Mouse (Mus musculus) c-Kit-negative CD71-positive TER-119-positive erythroid progenitor cells, embryonic 14.5 days (primary cell): Measurements from ENCODE around the gene Srarp.

Source experiments
- DNase-seq: peaks from one replicate; pipeline ENCODE4 v3.0.0-alpha.2; 2013; ENCODE audit warnings: low read depth, low spot score

The Srarp gene

GRCm38 (mm10) chr4:141458236-141458635 is 22.3 kb upstream of the Srarp start:
- no peak for DNase-seq

DNA sequence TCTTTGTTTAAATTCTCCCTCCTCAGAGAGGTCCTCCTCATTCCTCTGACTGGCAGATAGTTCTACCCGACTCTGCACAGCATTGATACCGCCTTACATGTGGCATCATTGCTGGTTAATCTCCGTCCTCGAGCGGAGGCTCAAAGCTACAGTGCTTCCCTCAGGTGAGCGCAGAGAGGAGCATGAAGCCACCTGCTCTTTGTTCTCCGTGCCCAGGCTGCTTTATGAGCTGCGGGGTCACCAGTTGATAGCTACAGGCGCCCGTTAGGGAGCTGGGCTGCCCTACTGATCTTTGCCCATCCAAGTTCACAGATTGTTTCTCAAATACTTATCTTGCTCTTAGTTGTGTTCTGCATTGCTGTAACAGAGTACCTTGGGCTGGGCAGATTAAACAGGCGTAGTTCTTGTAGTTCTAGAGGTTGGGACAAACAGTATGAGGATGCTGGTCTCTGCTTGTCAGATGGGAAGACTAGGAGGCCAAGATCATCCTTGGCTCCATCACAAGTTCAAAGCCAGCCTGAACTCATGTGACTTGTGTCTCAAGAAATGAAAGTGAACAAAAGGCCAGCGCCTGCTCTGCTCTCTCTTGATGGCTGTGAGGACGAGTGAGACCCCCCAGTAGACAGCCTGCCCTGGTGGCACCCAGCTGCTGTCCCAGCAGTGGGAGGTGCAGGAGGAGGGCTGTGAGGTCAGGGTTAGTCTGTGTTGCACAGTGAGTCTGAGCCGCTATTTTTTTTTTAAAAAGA is 20.5 kb upstream of the Srarp start:
- no peak for DNase-seq

DNA sequence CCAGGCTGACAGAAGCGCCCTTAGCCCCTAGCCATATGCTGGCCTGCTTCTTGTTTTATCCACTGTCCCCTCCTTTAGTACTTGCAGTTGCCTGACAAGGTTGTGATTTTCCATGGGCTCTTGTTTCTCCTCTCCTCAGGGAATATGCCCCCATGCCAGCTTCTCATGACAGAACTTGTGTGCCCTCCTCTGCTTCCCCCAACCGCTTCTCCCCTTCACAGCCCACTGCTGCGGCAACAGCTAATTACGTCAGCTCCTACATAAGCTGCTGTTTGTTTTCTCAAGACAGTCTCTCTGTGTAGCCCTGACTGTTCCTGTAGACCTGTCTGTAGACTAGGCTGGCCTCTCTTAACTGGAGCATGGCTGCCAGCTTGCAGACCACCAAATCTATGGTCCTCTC is 19.6 kb upstream of the Srarp start:
- no peak for DNase-seq

GRCm38 (mm10) chr4:141454581-141455350 is 18.9 kb upstream of the Srarp start:
- DNase-seq = no peak

GRCm38 (mm10) chr4:141451916-141452450 is 16.1 kb upstream of the Srarp start:
- no peak for DNase-seq

GRCm38 (mm10) chr4:141451251-141451650 is 15.3 kb upstream of the Srarp start:
- DNase-seq = no peak

DNA sequence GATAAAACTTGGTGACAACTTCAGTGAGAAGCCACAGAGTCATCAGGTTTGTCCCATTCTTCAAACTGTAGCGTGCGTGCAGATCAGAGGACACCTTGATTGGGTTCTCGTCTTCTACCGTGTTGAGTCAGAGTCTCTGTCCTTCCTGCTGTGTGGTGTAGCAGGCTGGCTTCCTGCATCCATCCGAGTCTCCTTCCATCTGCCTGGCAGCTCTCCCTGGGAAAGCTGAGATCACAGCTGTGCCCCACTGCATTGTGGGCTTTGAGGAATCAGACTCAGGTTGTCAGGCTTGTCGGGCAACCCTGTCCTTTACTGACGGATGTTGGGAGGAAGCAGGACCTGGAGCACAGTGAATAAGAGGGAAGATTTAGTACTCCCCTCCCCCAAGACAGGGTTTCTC is 10.3 kb upstream of the Srarp start:
- DNase-seq = no peak

DNA sequence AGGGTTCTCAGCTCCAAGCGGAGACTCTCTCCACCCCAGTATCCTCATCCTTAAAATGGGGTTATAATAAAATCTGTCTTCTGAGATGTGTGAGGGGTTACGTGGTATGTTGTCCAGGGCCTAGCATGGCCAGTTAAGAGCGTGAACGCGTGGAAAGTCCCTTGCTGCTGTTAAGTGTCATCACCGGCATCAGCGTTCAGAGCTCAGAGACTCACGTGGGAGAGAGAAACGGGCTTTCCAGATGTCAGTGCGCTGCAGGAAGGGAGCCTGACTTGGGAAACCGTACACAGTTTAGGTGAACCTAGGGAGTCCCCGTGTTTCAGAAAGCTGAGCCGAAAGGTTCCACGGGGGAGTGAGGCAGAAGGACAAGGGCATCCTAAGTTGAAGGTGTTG is 9.4 kb upstream of the Srarp start:
- DNase-seq = no peak

DNA sequence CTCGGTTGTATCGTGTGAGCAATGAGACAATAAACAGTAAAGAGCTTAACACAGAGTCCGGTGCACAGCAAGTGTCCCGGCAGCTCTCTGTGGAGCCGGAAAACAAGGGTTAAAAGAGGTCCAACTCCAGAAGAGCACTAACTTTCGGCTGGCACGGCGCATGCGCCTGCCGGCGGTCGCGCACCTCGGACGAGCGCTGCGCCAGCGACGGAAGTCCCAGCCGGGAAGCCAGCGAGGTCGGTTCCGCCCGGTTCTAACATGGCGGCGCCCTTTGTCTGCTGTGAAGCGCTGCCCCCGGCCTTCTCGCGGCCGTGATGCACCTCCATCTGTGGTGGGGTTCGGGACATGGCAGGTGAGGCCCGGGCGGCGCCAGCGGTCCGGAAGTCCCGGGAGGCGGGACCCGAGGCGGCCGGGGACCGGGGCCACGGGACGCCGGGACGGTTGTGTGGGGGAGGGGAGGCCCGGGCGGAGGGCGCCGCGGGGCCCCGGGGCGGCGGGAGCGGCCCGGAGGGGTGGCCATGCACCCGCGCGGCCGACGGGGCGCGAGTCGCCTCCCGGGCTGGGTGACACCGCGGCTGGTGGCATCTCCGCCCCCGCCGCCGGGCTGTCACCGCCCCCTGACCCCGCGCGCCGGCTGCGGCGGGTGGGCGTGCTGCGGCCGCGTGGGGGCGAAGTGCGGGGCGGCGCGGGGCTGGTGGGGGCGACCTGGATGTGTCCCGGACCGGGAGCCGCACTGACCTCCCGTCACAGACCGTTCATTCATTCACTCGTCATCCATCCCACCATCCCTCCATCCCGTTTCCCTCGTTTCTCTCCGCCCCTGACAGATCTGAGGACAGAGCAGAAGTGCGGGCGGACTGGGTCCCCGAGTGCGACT is 8.8 kb upstream of the Srarp start, which contains the start of gene Zbtb17:
TSS of gene Zbtb17 (plus strand) at position 204 of the 877 bp plus-strand sequence.
- peak; percentile 72 for DNase-seq

DNA sequence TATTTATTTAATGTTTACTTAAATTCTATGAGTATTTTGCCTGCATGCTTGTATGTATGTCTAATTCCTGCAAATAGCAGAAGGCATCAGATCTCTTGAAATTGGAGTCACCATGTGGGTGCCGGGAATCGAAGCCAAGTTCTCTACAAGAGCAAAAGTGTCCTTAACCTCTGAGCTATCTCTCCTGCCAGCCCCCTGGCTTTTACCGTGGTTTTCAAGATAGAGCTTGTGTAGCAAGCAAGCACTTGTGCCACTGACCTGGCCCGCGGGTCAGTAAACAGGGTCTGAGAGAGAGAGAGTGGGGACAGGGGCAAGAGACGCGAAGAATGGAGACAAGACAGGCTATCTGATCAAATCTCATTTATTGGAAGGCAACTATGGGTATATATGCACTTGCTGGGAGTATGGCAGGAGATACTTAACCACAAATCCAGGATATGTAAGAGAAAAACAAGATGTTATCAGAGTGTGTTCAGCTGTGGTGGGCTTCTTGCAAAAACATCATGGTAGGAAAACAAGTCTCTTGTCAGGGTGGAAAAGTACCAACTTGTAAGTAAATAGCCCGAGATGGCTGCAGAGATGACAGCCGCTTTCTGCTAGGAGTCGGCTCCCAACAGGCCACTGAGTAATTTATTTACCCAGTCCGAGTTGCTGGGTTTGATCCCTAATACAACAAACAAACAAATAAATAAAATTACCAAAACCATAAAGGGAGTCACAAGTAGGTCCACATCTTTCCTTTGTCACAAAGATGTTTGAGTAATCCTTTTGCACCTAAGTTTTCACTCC is 7.9 kb upstream of the Srarp start:
- no peak for DNase-seq

GRCm38 (mm10) chr4:141440877-141441276 is 5.0 kb upstream of the Srarp start:
- no peak for DNase-seq

DNA sequence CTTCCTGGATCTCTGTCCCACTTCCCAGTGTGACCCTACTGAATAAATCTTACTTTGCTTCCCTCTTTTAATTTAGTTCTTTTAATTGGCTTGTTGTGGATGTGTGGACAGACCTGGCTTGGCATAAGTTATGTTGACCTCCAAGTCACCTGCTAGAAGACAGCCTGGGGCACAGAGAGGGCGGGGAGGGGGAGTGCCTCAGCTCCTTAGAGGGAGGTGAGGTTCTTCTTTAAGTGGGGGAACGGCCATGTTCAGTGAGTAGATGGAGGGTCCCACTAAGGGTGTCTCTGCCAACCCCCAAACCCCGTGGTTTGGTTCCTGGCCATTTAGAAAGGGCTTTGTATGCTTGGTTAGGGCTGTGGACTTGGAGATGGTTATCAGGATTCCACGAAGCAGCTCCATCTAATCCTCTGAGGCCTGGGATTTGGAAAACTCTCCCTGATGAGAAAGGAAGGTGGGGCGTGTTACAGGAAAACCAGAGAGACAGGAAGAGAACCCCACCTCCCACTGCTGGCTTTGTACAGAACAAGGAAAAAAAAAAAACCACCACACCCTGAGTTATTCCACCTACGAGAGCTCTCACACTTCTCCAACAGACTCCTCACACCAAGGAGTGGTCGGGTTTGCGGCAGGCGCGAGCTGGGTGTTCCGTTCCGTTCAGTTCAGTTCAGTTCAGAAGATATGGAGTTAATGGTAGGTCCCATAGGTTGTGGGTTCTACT is 3.3 kb upstream of the Srarp start:
- DNase-seq = no peak

DNA sequence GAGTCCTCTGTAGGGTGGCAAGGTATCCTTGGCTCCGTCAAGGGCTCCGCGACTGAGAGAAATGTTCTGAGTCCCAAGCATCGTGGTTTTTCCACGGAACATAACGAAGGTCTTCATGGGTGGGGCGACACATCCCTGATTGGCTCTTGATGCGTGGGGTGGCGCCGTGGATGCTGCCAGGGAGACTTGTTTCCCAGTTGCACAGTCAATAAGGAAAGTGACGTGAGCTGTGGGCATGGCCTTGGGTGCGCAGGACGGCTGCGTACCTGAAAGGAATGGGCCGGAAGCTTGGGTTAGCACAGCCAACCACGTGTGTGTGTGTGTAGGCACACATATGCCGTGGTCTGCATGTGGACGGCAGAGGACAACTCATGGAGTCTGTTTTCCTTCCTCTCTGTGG is 2.7 kb downstream of the Srarp start:
- DNase-seq = no peak

GRCm38 (mm10) chr4:141432666-141433065 is 3.2 kb downstream of the Srarp start:
- DNase-seq = no peak

GRCm38 (mm10) chr4:141430997-141431396 is 4.9 kb downstream of the Srarp start:
- peak; percentile 52 for DNase-seq

GRCm38 (mm10) chr4:141429847-141430246 is 6.1 kb downstream of the Srarp start:
- DNase-seq = no peak

DNA sequence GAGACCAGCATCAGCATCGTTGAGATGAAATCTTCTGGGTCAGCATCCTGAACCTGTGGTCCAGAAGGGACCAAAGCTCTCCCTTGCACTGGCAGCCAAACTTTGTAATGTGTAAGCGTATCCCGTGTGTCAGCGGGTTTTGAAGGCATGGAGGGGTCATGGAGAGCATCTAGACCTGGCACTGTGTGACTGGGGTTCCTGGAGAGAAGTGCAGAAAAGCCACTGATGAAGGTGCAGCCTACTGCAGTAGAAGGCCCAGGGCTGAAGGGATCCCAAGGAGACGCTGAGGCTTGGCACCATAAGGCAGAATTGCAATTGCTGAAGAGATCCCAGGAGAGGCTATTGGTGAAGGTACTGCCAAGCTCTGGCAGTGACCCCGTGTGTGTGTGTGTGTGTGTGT is 6.5 kb downstream of the Srarp start:
- no peak for DNase-seq

DNA sequence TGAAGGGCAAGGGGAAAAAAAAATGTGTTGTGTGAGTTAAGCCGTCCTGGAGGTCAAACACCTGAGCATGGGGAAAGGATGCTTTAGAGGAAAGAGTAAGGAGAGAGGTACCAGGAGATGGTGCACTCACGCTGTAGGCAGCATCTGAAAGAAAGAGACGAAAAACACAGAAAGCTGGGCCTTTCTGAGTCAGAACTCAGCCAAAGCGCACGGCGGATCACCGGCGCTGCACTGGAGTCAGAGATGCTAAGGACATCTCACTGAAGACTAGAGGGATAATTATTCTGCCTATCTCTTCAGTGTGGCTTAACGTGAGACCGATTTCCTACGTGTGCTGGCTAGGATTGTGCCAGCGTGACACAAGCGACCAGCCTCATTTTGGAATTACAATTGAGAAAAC is 8.0 kb downstream of the Srarp start:
- DNase-seq = no peak

- no peak for DNase-seq
Measured at GRCm38 (mm10) chr4:141426796-141427745, 8.8 kb downstream of the Srarp start.
